Mouse (Mus musculus) MEL (cell line): Measurements from ENCODE around the gene Cx3cl1.

Source experiments
- CTCF ChIP-seq, 3 experiments: IDR thresholded peaks in 2 of 3; conservative IDR thresholded peaks in 1 of 3; 2 replicates each; pipeline ENCODE4 v1.5.1; 2011 to 2012; ENCODE audit warnings: low read length in 3 of 3, low read depth in 2 of 3, mild to moderate bottlenecking in 2 of 3, improper control_type of control experiment in 1 of 3, inconsistent platforms in 1 of 3, mixed read lengths in 1 of 3, moderate library complexity in 1 of 3; ENCODE audit not compliant: control insufficient read depth in 1 of 3, insufficient read depth in 1 of 3, poor library complexity in 1 of 3, severe bottlenecking in 1 of 3
- GATA1 ChIP-seq: IDR thresholded peaks from 2 replicates; pipeline ENCODE4 v1.6.1; 2011; ENCODE audit warnings: low read depth, low read length, improper control_type of control experiment
- JUND ChIP-seq: IDR thresholded peaks from 2 replicates; pipeline ENCODE4 v1.6.1; 2011; ENCODE audit warnings: low read depth, mild to moderate bottlenecking, improper control_type of control experiment, low read length
- POLR2A ChIP-seq, 2 experiments: IDR thresholded peaks; 2 replicates each; pipeline ENCODE4 v1.6.1; 2011 to 2012; ENCODE audit warnings: low read length in 2 of 2, mild to moderate bottlenecking in 2 of 2, control low read depth in 1 of 2, improper control_type of control experiment in 1 of 2, low read depth in 1 of 2, moderate library complexity in 1 of 2; ENCODE audit not compliant: control insufficient read depth in 1 of 2, insufficient read depth in 1 of 2, poor library complexity in 1 of 2

DNA sequence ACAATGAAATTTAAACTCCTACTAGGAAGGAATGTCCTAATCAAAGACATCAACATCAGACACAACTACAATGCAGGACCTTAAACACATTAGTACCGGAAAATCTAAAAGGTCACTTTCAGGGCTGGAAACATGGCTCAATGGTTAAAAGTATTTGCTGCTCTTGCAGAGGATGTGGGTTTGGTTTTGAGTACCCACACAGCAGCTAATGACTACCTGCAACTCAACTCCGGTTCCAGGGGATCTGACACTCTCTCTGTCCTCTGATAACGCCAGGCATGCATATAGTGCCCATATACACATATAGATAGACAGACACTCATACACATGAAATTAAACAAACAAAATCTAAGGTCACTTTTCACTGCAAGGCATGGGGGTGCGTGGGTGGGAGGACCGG lies 54.4 kb downstream of the Cx3cl1 start:
- no peak for TF ChIP-seq JUND
- no peak for TF ChIP-seq GATA1
- TF ChIP-seq CTCF (IDR thresholded peaks at IDR 0.05 in 2 of 3, conservative IDR thresholded peaks at IDR 0.05 in 1 of 3; ENCODE audit: control insufficient read depth in 1 of 3, insufficient read depth in 1 of 3, low read depth in 2 of 3, low read length in 3 of 3, poor library complexity in 1 of 3, severe bottlenecking in 1 of 3): no peak
- no peak for TF ChIP-seq POLR2A (IDR thresholded peaks at IDR 0.05; ENCODE audit: control insufficient read depth in 1 of 2, insufficient read depth in 1 of 2, low read depth in 1 of 2, low read length in 2 of 2, poor library complexity in 1 of 2)
